Mouse (Mus musculus): ENCODE results near the gene Hs1bp3. TPM values are rescaled to one million over a fixed set of nuclear protein-coding genes. Genes with fewer than 3 reads are reported as not detected.

Hs1bp3 gene
- total and polyA plus RNA-seq, 2 experiments from 2014 or later, result 5.1 to 8.3 TPM

- ATAC-seq (ENCODE audit: low FRiP score) (peak; percentile 71), DNase-seq (ENCODE audit: low spot score) (peak; percentile 93)
- no peak overlapping the region for H3K4me3 ChIP-seq (ENCODE audit: low read depth, low read length)
- peak overlapping the region; percentile 21; the same call in 1 of the 2 replicates for H3K27ac ChIP-seq (ENCODE audit: low read depth, low read length)
- H3K9ac ChIP-seq (replicated peaks; ENCODE audit: low read length, poor library complexity, severe bottlenecking), result no peak overlapping the region
- no peaks in the 10 kb centered on the region for H3K9me3 ChIP-seq (ENCODE audit: low read length)
- no peaks in the 10 kb centered on the region for H3K4me1 ChIP-seq (ENCODE audit: insufficient read depth, low read length)
- TF ChIP-seq CTCF (IDR thresholded peaks at IDR 0.05), result peak; percentile 22; the same call in 1 of the 2 replicates
- 54% methylated on average over 5 of the region's 5 CpGs for WGBS
- no peaks in the 10 kb centered on the region for H3K36me3 ChIP-seq (ENCODE audit: insufficient read depth, low read length)
- H3K4me2 ChIP-seq (ENCODE audit: low read depth, low read length, poor library complexity, severe bottlenecking), result no peak overlapping the region
- no peaks in the 10 kb centered on the region for H3K27me3 ChIP-seq (ENCODE audit: insufficient read depth, low read length)
Measured at GRCm38 (mm10) chr12:8357449-8357848, 44.2 kb downstream of the Hs1bp3 start.

DNA sequence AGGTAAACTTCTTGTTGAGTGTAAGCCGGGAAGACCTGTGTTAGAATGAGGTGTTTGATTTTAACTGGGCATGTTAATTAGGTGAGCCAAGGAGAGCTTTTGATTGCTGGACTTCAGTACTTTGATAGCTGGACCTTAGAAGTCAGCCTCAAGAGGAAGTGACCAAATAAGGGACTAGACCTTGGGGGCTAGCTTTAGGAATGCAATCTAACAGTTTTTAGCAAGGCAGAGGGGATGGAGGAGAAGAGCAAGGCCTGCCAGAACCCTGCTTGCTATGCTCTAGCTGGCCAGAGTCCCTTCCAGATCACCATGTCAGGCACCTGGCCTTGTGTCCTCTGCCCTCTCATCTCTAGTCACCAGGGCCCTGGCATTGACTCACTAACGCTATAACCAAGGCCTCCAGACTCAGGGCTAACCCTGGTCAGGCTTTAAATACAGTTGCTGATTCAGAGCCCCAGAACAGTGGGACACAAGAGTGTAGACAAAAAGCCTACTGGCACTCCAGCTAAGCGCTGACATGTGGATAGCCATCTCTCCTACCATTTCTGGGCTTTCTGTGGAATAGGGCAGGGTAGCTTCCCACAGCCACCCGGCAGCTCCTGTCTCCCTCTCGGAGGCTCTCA is 45.2 kb downstream of the Hs1bp3 start:
- 82% methylated on average over 5 of the region's 5 CpGs for WGBS
- no peaks in the 10 kb centered on the region for H3K27me3 ChIP-seq (ENCODE audit: insufficient read depth, low read length)
- H3K4me1 ChIP-seq (ENCODE audit: insufficient read depth, low read length), result no peaks in the 10 kb centered on the region
- H3K36me3 ChIP-seq (ENCODE audit: insufficient read depth, low read length), result no peaks in the 10 kb centered on the region
- no peaks in the 10 kb centered on the region for H3K9me3 ChIP-seq (ENCODE audit: low read length)
- no peak overlapping the region for H3K9ac ChIP-seq (replicated peaks; ENCODE audit: low read length, poor library complexity, severe bottlenecking)
- TF ChIP-seq CTCF (IDR thresholded peaks at IDR 0.05), result no peak
- DNase-seq (ENCODE audit: low spot score), result no peak
- no peak overlapping the region for H3K4me2 ChIP-seq (ENCODE audit: low read depth, low read length, poor library complexity, severe bottlenecking)
- ATAC-seq (ENCODE audit: low FRiP score), result no peak
- no peak overlapping the region for H3K4me3 ChIP-seq (ENCODE audit: low read depth, low read length)
- no peak overlapping the region for H3K27ac ChIP-seq (ENCODE audit: low read depth, low read length)

DNA sequence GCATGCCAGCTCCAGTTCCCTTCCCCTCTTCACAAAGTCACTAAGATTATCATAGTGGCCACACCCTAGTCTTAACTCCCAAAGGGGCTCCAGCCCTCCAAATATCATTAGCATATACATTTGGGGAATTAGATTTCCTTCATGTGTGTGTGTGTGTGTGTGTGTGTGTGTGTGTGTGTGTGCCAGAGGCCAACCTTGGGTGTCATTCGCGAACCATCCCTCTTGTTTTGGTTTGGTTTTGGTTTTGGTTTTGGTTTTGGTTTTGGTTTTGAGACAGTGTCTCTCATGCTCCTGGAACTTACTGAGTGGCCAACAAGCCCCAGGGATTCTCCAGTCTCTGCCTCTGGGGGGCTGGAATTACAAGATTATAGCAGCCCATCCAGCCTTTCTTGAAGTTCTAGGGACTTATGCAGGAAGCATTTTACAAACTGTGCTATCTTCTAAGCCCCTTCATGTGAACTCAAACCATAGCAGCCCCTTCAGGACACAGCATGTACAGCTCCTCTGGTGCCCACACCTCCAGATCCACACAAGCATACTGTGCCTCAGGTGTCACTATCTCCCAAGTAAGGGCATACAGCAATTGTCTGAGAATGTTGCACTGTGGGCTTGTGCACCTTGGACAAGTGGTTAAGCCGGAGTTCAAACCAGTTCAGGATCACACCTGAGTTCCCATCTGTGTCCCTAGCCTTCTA is 46.3 kb downstream of the Hs1bp3 start:
- H3K9ac ChIP-seq (replicated peaks; ENCODE audit: low read length, poor library complexity, severe bottlenecking), result no peak overlapping the region
- no peak for DNase-seq (ENCODE audit: low spot score)
- no peaks in the 10 kb centered on the region for H3K27me3 ChIP-seq (ENCODE audit: insufficient read depth, low read length)
- no peaks in the 10 kb centered on the region for H3K36me3 ChIP-seq (ENCODE audit: insufficient read depth, low read length)
- WGBS, result 94% methylated on average over 3 of the region's 3 CpGs
- H3K27ac ChIP-seq (ENCODE audit: low read depth, low read length), result no peak overlapping the region
- no peaks in the 10 kb centered on the region for H3K9me3 ChIP-seq (ENCODE audit: low read length)
- peaks cover 4% of the 10 kb centered on the region; the same call in 1 of the 2 replicates for H3K4me1 ChIP-seq (ENCODE audit: insufficient read depth, low read length)
- no peak for TF ChIP-seq CTCF (IDR thresholded peaks at IDR 0.05)
- H3K4me3 ChIP-seq (ENCODE audit: low read depth, low read length), result no peak overlapping the region
- no peak for ATAC-seq (ENCODE audit: low FRiP score)
- no peak overlapping the region for H3K4me2 ChIP-seq (ENCODE audit: low read depth, low read length, poor library complexity, severe bottlenecking)

- no peak for DNase-seq (ENCODE audit: low spot score)
- no peak for TF ChIP-seq CTCF (IDR thresholded peaks at IDR 0.05)
- Histone ChIP-seq H3K4me1 (ENCODE audit: insufficient read depth, low read length) (peaks cover 5% of the 10 kb centered on the region; the same call in 1 of the 2 replicates), H3K9me3 (ENCODE audit: low read length) (no peaks in the 10 kb centered on the region), H3K4me2 (ENCODE audit: low read depth, low read length, poor library complexity, severe bottlenecking) (no peak overlapping the region), H3K27me3 (ENCODE audit: insufficient read depth, low read length) (no peaks in the 10 kb centered on the region), H3K9ac (replicated peaks; ENCODE audit: low read length, poor library complexity, severe bottlenecking) (no peak overlapping the region), H3K4me3 (ENCODE audit: low read depth, low read length) (no peak overlapping the region), H3K36me3 (ENCODE audit: insufficient read depth, low read length) (no peaks in the 10 kb centered on the region), H3K27ac (ENCODE audit: low read depth, low read length) (no peak overlapping the region)
- ATAC-seq (ENCODE audit: low FRiP score), result no peak
- WGBS, result 72% methylated on average over 5 of the region's 5 CpGs
Measured at GRCm38 (mm10) chr12:8361866-8362265, 48.6 kb downstream of the Hs1bp3 start.

DNA sequence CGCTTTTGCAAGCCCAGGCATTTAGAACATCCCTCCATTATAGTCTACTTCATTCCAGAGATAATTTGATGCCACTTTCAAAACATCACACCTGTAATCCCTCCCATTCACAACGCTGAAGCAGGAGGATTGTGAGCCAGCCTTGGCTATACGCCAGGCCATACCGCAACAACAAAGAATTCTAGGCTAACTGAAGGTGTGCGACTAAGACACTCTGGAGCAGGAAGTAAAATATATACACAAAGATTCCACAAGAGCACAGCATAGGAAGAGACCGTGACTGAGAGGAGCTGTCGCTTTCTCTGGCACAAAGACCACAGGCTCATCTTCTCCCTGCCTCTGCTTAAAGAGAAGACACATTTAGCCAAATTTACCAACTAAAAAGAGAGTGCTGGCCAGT is 49.2 kb downstream of the Hs1bp3 start:
- Histone ChIP-seq H3K4me1 (ENCODE audit: insufficient read depth, low read length) (peaks cover 5% of the 10 kb centered on the region; the same call in 1 of the 2 replicates), H3K27me3 (ENCODE audit: insufficient read depth, low read length) (no peaks in the 10 kb centered on the region), H3K4me3 (ENCODE audit: low read depth, low read length) (no peak overlapping the region), H3K36me3 (ENCODE audit: insufficient read depth, low read length) (no peaks in the 10 kb centered on the region), H3K9me3 (ENCODE audit: low read length) (no peaks in the 10 kb centered on the region), H3K27ac (ENCODE audit: low read depth, low read length) (no peak overlapping the region), H3K4me2 (ENCODE audit: low read depth, low read length, poor library complexity, severe bottlenecking) (no peak overlapping the region), H3K9ac (replicated peaks; ENCODE audit: low read length, poor library complexity, severe bottlenecking) (no peak overlapping the region)
- 79% methylated on average over 7 of the region's 7 CpGs for WGBS
- no peak for ATAC-seq (ENCODE audit: low FRiP score)
- no peak for TF ChIP-seq CTCF (IDR thresholded peaks at IDR 0.05)
- DNase-seq (ENCODE audit: low spot score), result no peak

DNA sequence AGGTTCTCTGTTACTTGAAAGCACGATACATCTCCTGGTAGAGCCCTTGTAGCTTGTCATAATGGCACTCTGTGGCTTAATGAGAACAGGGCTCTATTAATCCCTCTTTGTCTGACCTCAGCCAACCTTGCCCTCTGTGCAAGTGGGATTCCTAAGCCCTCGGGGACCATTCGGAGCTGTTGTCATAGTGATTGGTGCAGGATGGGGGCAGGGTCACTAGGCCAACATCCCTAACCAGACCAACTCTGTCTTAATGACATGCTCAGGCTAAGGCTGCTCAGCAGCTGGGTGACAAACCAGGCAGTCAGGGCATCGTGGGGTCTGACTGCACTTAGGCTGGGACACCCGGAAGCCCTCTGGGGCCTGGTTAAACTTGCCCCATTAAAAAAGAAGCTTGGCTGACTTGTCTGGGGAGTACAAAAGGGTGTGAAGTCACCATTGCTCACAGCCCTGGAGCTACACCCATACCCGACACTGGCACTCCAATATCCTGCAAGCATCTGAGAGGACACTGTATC is 51.1 kb downstream of the Hs1bp3 start:
- H3K4me3 ChIP-seq (ENCODE audit: low read depth, low read length), result no peak overlapping the region
- no peak overlapping the region for H3K9ac ChIP-seq (replicated peaks; ENCODE audit: low read length, poor library complexity, severe bottlenecking)
- H3K4me2 ChIP-seq (ENCODE audit: low read depth, low read length, poor library complexity, severe bottlenecking), result no peak overlapping the region
- no peak for TF ChIP-seq CTCF (IDR thresholded peaks at IDR 0.05)
- 19% methylated on average over 6 of the region's 6 CpGs for WGBS
- H3K27me3 ChIP-seq (ENCODE audit: insufficient read depth, low read length), result no peaks in the 10 kb centered on the region
- peaks cover 5% of the 10 kb centered on the region; the same call in 1 of the 2 replicates for H3K4me1 ChIP-seq (ENCODE audit: insufficient read depth, low read length)
- no peak overlapping the region for H3K27ac ChIP-seq (ENCODE audit: low read depth, low read length)
- peak; percentile 72 for ATAC-seq (ENCODE audit: low FRiP score)
- no peaks in the 10 kb centered on the region for H3K9me3 ChIP-seq (ENCODE audit: low read length)
- no peaks in the 10 kb centered on the region for H3K36me3 ChIP-seq (ENCODE audit: insufficient read depth, low read length)
- peak; percentile 47 for DNase-seq (ENCODE audit: low spot score)

Data from midbrain, postnatal 0 days (tissue).